Mouse (Mus musculus) left cerebral cortex, postnatal 10 days (tissue): Measurements from ENCODE around the gene Zfp300. TPM values are rescaled to one million over a fixed set of nuclear protein-coding genes. Genes with fewer than 3 reads are reported as not detected.

Source experiments
- DNase-seq, 2 experiments: peaks; one replicate each; pipeline ENCODE4 v3.0.0; 2021 to 2022; ENCODE audit warnings: low spot score in 2 of 2, mixed read lengths in 1 of 2; ENCODE audit errors: extremely low spot score in 1 of 2
- intact Hi-C: fragments of 180-260 bp; cut with DNase I; formaldehyde crosslinking; loops from one replicate; pipeline ENCODE4 v1.15.1; 2025
- total RNA-seq, 2 experiments: library from RNA; stranded (reverse); gene quantifications; 2 replicates each; pipeline ENCODE4 v1.2.3; 2021

Zfp300 gene
- 1 to 10 TPM; 4.0 to 4.5 TPM for total RNA-seq

DNA sequence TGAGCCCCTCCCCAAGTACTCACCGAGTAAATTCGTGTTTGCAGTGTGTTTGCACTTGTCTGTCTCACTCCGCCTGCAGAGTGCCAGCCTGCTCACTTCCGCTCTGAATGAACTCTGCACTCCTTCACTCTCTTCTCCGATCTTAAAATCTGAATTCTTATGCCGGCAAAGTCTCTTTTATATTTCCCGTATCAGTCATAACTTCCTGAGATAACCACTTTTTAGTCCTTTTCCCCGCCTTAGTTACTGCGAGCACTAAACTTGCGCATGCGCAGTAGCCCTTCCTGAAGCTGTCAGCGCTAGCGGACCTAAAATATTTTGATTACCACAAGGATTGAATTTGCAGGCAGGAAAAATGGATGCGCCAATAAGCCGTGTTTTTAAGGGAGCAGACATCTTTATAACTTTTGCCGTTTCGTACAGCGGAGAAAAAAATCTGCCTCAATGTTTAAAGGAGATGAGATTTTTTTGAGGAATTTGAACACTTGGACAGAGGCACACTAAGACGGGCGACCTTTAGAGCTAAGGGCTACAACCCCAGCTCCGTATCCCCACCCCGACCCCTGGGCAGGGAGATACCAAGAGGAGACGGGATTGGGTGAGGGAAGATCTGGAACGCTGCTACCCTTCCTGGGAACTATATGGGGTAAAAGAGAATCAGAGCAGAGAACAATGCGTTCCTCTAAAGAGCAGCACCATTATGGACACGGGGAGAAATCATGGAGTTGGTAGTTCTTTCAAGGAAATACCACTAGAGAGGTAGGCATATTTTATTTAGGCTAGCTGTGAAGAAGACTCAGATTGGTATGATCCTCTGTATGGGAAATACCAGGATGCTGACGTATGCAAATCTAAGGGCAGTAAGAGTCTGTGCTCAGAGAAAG, at the start of gene Zfp300:
Zfp300 (minus strand) TSS at position 545 of the 884 bp plus-strand sequence.
- DNase-seq = peak; percentile 70 to 77
- intact Hi-C loops = no loop called here

DNA sequence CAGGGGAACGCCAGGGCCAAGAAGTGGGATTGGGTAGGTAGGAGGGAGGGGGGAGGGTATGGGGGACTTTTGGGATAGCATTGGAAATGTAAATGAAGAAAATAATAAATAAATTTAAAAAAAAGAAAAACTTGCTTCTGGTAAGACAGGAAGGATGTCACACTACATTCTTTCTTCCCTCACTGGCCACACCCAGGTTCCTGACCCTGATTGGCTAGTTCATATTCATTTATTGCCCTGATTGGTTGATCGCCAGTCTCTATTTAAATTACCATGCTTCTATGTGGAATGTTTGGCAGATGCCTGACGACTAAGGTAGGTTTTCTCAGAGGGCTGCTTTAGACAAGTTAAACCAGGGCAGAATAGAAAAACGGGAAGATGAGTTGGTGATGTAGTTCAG, 26.2 kb upstream of the Zfp300 start, which contains the start of gene Ssxa1:
Ssxa1 (plus strand) TSS at position 301 of the 400 bp plus-strand sequence.
- intact Hi-C loops = no loop called here
- no peak for DNase-seq

DNA sequence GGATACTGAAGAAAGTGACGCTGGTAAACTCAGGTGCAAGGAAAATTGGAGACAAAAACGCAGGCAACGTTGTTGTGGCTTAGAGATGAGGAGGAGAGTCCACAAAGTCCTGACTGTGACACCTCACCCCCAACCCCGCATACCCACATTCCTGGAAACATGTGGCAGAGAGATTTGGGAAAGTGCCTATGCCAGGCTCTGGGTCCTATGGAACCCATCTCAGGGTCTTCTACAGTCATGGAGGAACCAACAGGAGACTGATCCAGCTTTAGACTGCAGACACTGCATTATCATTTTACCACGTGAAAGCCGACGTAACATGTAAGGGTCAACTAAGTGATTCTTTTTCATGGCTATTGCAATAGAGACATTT, 526 bp upstream of the Zfp300 start:
- DNase-seq = no peak
- intact Hi-C loops = no loop called here

DNA sequence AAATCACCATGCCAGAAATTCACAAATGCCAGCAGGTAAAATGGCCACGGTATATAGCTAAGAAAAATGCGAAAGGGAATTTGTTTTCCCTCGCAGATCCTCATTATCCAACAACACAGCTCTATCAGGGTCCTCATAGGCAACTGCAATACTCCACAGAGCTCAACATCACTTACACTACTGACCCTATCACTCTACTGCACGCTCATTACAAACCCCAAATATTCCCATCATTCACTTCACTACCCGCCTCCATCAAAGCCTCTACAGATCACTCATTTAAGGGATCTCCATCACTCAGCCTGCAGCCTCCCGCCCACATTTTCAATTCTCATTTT, 713 bp downstream of the Zfp300 start:
- intact Hi-C loops = no loop called here
- no peak for DNase-seq

DNA sequence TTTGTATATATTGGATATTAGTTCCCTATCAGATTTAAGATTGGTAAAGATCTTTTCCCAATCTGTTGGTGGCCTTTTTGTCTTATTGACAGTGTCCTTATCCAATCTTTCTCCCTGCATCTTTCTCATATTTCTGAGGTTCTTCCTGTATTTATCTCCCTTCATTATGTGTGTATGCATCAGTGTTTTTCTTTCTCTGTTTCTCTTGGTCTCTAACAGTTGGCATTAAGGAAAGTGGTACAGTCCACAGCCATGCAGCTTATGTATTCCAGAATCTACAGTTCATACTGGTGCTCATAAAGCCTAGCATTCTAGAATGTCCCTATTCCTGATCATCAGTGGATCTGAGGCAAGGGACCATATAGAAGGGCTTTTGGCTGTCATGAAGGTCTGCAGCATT, 21.2 kb downstream of the Zfp300 start, which contains the start of gene Spaca5:
Spaca5 (plus strand) TSS at position 301 of the 400 bp plus-strand sequence.
- DNase-seq = no peak
- intact Hi-C loops = no loop called here

DNA sequence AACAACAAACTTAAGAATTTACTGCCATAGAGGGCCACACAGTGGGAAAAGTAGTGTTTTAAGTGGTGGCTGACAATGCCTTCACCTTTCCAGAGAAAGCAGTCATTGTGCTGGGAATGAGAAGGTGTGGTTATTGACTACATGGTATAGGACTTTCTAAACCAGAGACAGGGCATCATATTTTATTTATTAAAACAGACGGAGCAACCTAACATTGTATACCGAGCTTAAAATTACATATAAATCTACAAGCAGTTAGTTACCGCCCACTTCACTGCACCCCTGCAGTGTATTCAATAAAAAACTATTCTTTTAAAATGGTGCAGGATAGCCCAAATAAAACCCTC, 26.8 kb downstream of the Zfp300 start:
- DNase-seq = no peak
- intact Hi-C loops = no loop called here

DNA sequence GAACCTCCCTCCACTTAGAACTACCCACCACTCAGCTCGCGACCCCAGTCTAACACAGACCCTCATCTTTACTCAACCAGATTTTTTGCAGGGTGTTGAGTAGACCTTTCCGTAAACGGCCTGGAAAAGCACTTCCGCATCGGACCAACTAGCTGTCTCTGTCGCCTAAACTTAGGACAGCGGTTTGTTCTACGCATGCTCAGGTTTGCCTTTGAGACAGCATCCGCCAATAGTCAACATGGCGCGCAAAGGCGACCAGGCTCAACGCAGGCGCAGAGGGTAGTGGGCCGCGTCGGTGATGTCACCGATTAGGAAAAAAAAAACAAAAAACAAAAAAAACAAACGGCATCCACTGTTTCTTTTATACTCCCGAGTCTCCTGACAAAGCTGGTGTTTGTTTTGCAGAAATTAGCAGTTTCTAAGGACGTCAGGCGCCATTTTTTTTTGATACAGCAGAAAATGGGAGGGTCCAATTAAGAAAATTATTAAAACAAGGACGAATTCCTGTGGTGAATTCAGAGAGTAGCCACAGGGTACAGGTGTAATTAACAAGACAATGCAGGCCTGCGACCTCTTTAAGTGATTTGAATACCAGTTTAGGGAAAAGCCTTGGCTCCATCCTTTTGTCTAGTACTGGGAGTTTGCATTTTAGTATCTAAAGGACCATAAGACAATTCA, 27.3 kb downstream of the Zfp300 start, which contains the start of gene Zfp182:
Zfp182 (minus strand) TSS at position 451 of the 678 bp plus-strand sequence.
- intact Hi-C loops = no loop called here
- DNase-seq = peak; percentile 82 to 85

DNA sequence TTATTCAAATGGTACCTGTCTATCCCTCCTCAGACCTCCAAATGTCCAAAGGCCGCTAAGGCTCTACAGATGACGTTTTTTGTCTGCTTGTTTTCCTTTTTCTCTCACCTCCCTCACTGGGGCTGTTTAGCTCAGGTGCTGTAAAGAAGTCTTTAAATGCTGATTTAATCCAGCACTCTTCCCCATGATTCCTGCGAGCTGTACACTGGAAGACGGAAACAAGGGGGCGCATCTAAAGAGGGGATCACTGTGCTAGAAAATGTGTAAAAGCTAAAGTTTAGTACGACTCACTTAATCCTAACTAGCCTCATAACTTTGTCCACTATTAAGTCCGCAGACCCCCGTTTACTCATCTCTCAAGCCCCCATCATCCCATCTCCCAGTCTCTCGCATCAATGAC, 27.9 kb downstream of the Zfp300 start:
- intact Hi-C loops = no loop called here
- no peak for DNase-seq

Other genes starting within 250 kb of the Zfp300 start
- 1 to 10 TPM; 1.1 to 1.3 TPM for gene Timp1, start 219.4 kb downstream of the Zfp300 start, total RNA-seq
- 100 to 1,000 TPM; 450 to 457 TPM for gene Syn1, start 168.5 kb downstream of the Zfp300 start, total RNA-seq
- gene Cfp, start 158.0 kb downstream of the Zfp300 start, total RNA-seq = 1 to 10 TPM; 7.4 to 9.0 TPM
- gene Elk1, start 138.9 kb downstream of the Zfp300 start, total RNA-seq = 10 to 100 TPM; 30.2 to 30.7 TPM
- 10 to 100 TPM; 10.5 to 11.7 TPM for gene Uxt, start 127.5 kb downstream of the Zfp300 start, total RNA-seq
- 1 to 10 TPM; 8.4 to 9.8 TPM for gene Zfp182, start 27.2 kb downstream of the Zfp300 start, total RNA-seq
- gene Spaca5, start 21.1 kb downstream of the Zfp300 start, total RNA-seq = not detected
- not detected for gene Ssxa1, start 26.3 kb upstream of the Zfp300 start, total RNA-seq
- not detected for gene Gm21876, start 86.1 kb upstream of the Zfp300 start, total RNA-seq